Mouse (Mus musculus): ENCODE results near the gene Efcc1.

DNA sequence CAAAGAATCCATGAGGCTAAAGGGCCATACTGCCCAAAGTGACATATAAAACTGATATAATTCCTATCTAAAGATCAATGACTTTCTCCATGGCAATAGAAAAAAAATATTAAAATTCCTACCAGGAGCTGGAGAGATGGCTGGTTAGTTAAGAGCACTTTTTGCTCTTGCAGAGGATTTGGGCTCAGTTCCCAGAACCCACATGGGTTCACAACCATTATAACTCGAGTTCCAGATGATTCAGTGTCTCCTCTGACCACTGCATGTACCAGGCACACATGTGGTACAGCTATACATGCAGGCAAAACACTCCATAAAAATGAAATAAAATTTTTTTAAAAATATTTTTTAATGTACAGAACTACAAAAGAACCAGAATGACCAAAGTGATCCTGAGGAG is 43.8 kb downstream of the Efcc1 start:
- TF ChIP-seq CTCF (IDR thresholded peaks at IDR 0.05; ENCODE audit: control insufficient read depth, insufficient read depth, insufficient read length) (no peak), CEBPB (IDR thresholded peaks at IDR 0.05; ENCODE audit: low read depth) (no peak), MYOD1 (IDR thresholded peaks at IDR 0.05; ENCODE audit: control insufficient read depth, insufficient read length, low read depth) (no peak), MYOG (IDR thresholded peaks at IDR 0.05; ENCODE audit: control insufficient read depth, extremely low read depth, insufficient read length) (no peak), USF1 (IDR thresholded peaks at IDR 0.05; ENCODE audit: low read depth) (no peak), MAX (IDR thresholded peaks at IDR 0.05) (no peak)
